Mouse (Mus musculus) bone marrow macrophage, adult 2 months (primary cell): ENCODE data around the gene Arid4b.

Experiments
- CTCF ChIP-seq: IDR thresholded peaks from 2 replicates; pipeline ENCODE4 v1.5.1; 2012; ENCODE audit warnings: low read depth, mild to moderate bottlenecking, low read length, moderate library complexity
- POLR2A ChIP-seq: IDR thresholded peaks from 2 replicates; pipeline ENCODE4 v1.6.1; 2012; ENCODE audit warnings: mild to moderate bottlenecking, low read depth, low read length, borderline replicate concordance

- no peak for TF ChIP-seq POLR2A
- no peak for TF ChIP-seq CTCF
These were observed 115.0 kb downstream of the Arid4b start for GRCm38 (mm10) chr13:14177989-14178388.
